16 mouse cellular contexts compared by ENCODE assay signal in the genomic region with DNA sequence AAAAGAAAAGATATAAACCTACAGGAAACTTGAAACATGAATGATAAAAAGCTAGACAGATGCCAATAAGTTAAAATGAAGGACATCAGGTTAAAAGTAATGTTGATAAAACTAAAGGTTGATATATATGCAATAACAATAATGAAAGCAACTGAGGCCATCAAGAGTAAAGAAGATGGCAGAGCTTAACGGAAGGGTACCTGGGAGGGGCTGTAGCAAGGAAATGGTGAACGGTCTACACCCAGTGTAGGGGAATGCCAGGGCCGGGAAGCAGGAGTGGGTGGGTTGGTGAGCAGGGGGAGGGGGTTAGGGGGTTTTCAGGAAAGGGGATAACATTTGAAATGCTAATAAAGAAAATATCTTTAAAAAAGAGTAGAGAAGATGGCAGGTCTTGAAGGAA.
"Had no signal": no experiment of that assay in that cellular context is flagged by ENCODE, and none has a peak within 500 bp of the region (broad histone marks: within the 10 kb centered on the region; RNA-seq: fewer than 3 reads in every experiment).

No protein-coding gene starts in this region.

- H3K27ac ChIP-seq: neural tube, embryonic 13.5 days; neural tube, embryonic 15.5 days; stomach, embryonic 15.5 days; stomach, postnatal 0 days had no signal

- H3K27me3 ChIP-seq: neural tube, embryonic 13.5 days; neural tube, embryonic 15.5 days; stomach, embryonic 15.5 days had no signal

- H3K9me3 ChIP-seq: neural tube, embryonic 13.5 days; neural tube, embryonic 15.5 days; stomach, embryonic 15.5 days had no signal

- H3K4me1 ChIP-seq: neural tube, embryonic 13.5 days; neural tube, embryonic 15.5 days; stomach, embryonic 15.5 days had no signal

- H3K36me3 ChIP-seq: neural tube, embryonic 13.5 days; neural tube, embryonic 15.5 days; stomach, embryonic 15.5 days had no signal

- H3K9ac ChIP-seq: neural tube, embryonic 13.5 days; neural tube, embryonic 15.5 days; stomach, embryonic 15.5 days had no signal

- H3K4me3 ChIP-seq: neural tube, embryonic 13.5 days; neural tube, embryonic 15.5 days; stomach, embryonic 15.5 days had no signal

- H3K4me2 ChIP-seq: neural tube, embryonic 13.5 days; neural tube, embryonic 15.5 days; stomach, embryonic 15.5 days had no signal

- DNase-seq: retina, postnatal 1 day; right cerebral cortex, adult 18-20 months; right cerebral cortex, postnatal 14 days; right cerebral cortex, postnatal 25 days; right cerebral cortex, postnatal 4 days; spleen, adult 18-20 months; thymus, adult 18-20 months; thymus, adult 2 months; thymus, postnatal 14 days; thymus, postnatal 25 days; thymus, postnatal 36 days; thymus, postnatal 4 days had no signal
